Mouse (Mus musculus) stomach, postnatal 0 days (tissue): Measurements from ENCODE around the gene Pgam5. TPM values are rescaled to one million over a fixed set of nuclear protein-coding genes. Genes with fewer than 3 reads are reported as not detected.

ENCODE experiments used
- ATAC-seq: fragments of 200-750 bp; cut with Nextera tagmentation; 2 replicates; pipeline ENCODE4 v1.8.0; 2017; ENCODE audit not compliant: low FRiP score, low TSS enrichment
- DNase-seq: peaks from one replicate; pipeline ENCODE4 v3.0.0-alpha.2; 2016; ENCODE audit warnings: low spot score
- H3K27ac ChIP-seq: fragments of 300-500 bp; sonication (generic); replicated peaks from 2 replicates; pipeline ENCODE4 v1.5.1; 2014; ENCODE audit warnings: mild to moderate bottlenecking, control low read depth
- H3K27me3 ChIP-seq: fragments of 300-500 bp; sonication (generic); 2 replicates; pipeline ENCODE4 v1.6.1; 2014; ENCODE audit warnings: low read length; ENCODE audit not compliant: control insufficient read depth, insufficient read depth
- H3K36me3 ChIP-seq: fragments of 300-500 bp; sonication (generic); 2 replicates; pipeline ENCODE4 v1.6.1; 2014; ENCODE audit warnings: low read length, mixed read lengths; ENCODE audit not compliant: control insufficient read depth, insufficient read depth
- H3K4me1 ChIP-seq: fragments of 300-500 bp; sonication (generic); replicated peaks from 2 replicates; pipeline ENCODE4 v1.6.1; 2014; ENCODE audit warnings: antibody characterized with exemption; ENCODE audit not compliant: control insufficient read depth, insufficient read depth
- H3K4me2 ChIP-seq: fragments of 300-500 bp; sonication (generic); replicated peaks from 2 replicates; pipeline ENCODE4 v1.6.1; 2014; ENCODE audit warnings: low read depth, mild to moderate bottlenecking, control low read depth, moderate library complexity
- H3K4me3 ChIP-seq: fragments of 300-500 bp; sonication (generic); 2 replicates; pipeline ENCODE4 v1.5.1; 2014; ENCODE audit warnings: low read depth, low read length, control low read depth
- H3K9ac ChIP-seq: fragments of 300-500 bp; sonication (generic); 2 replicates; pipeline ENCODE4 v1.6.1; 2014; ENCODE audit warnings: mild to moderate bottlenecking, low read length, control low read depth, mixed read lengths
- H3K9me3 ChIP-seq: fragments of 300-500 bp; sonication (generic); 2 replicates; pipeline ENCODE4 v1.6.1; 2016; ENCODE audit warnings: low read length; ENCODE audit not compliant: control insufficient read depth
- CTCF ChIP-seq: IDR thresholded peaks from 2 replicates; pipeline ENCODE4 v1.5.1; 2016; ENCODE audit warnings: antibody characterized with exemption, low read depth, mild to moderate bottlenecking, moderate library complexity
- EP300 ChIP-seq: optimal IDR thresholded peaks from 2 replicates; pipeline ENCODE3; 2016; ENCODE audit warnings: antibody characterized with exemption
- WGBS: fragments of 180-500 bp; shearing (Covaris S2); extraction: QIAGEN DNeasy Blood & Tissue Kit; methylation state at CpG from one replicate; pipeline ENCODE4 v1.1.7; 2014; 5-methylcytosine and 5-hydroxymethylcytosine counted together
- polyA plus RNA-seq: library from polyadenylated mRNA; unstranded; fragments of >200 nt; fragmentation: Nextera tagmentation; extraction: Ambion mirVana; gene quantifications from 2 replicates; pipeline ENCODE4 v1.2.1, GENCODE M21; 2015

Gene Pgam5
- polyA plus RNA-seq, 1 experiment from 2014 or later: 31.4 TPM

GRCm38 (mm10) chr5:110287084-110287475 lies 17.4 kb upstream of the Pgam5 start:
- no peak overlapping the region; the same call in 1 of the 2 replicates for H3K4me2 ChIP-seq
- no peaks in the 10 kb centered on the region for H3K27me3 ChIP-seq
- no peak for ATAC-seq
- H3K4me3 ChIP-seq: no peak overlapping the region
- no peaks in the 10 kb centered on the region for H3K36me3 ChIP-seq
- no peak for DNase-seq
- H3K9me3 ChIP-seq: no peaks in the 10 kb centered on the region
- no peak overlapping the region for H3K9ac ChIP-seq
- TF ChIP-seq CTCF (no peak), EP300 (no peak)
- H3K4me1 ChIP-seq: no peaks in the 10 kb centered on the region; the same call in 1 of the 2 replicates
- 51% methylated on average over 2 of the region's 2 CpGs for WGBS
- H3K27ac ChIP-seq: no peak overlapping the region

DNA sequence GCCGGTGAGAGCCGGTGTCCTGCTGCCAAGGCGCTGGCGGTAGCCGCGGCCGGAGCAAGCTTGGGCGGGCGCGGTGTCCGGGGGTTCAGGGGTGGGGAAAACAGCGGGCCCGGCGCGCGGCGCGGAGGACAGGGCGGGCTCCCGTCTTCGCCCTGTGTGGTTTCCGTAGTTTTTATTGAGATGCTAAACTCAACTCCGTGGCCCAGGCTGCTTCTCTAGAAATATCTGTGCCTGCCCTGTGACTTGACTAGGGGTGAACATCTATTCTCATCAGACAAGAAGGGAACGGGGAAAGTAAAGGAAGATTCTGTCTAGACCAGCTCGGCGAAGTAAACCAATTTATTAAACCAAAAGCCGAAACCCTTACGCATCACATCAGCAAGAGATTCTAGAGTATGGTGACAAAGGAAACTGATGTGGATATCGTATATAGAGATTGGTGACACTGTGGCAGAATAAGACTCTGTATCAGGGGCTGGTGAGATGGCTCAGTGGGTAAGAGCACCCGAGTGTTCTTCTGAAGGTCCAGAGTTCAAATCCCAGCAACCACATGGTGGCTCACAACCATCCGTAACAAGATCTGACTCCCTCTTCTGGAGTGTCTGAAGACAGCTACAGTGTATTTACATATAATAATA lies 16.9 kb upstream of the Pgam5 start:
- Histone ChIP-seq H3K27ac (0 out of 2 replicates have a peak overlapping the region, but pooled peaks have one; percentile 45), H3K4me1 (no peaks in the 10 kb centered on the region; the same call in 1 of the 2 replicates), H3K9ac (peak overlapping the region; percentile 72), H3K36me3 (no peaks in the 10 kb centered on the region), H3K4me2 (peak overlapping the region; percentile 99), H3K4me3 (peak overlapping the region; percentile 54), H3K9me3 (no peaks in the 10 kb centered on the region), H3K27me3 (no peaks in the 10 kb centered on the region)
- peak; percentile 68 for ATAC-seq
- TF ChIP-seq EP300 (no peak), CTCF (no peak)
- DNase-seq: no peak
- 1% methylated on average over 30 of the region's 31 CpGs for WGBS

DNA sequence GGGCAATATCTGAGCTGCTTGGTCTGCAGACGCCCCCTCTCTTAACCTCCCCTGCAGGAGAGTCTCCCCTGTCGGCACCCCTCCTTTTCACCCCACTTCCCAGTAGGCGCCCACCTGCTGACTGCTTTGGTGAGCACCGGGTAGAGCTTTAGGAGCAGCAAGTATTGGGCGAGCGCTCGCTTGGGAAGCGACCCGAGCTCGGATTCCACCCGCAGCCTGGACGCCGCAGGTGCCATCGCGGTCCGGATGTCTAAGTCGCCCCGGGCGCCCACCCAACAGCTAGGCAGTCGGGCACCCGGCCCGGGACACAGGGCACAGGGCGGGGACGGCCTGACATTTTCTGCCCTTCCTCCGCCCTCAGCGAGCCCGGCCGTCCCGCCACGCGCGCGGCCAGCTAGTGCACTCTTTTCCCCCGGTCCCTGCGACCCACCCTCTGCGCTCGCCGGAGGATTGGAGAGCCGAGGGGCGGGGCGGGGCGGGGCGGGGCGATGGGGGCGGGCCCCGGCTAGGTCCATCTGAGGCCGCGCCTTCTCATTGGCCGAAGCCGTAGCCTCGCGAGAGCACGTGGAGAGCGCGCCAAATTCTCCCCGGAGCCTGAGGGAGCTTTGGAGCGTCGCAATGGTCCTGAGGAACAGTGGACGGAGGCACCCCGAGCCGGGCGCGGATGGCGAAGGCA lies 16.2 kb upstream of the Pgam5 start, which contains the start of the genes Pxmp2 and Pole:
Pxmp2 (minus strand) TSS at position 417 of the 676 bp plus-strand sequence.
Pole (plus strand) TSS at position 537 of the 676 bp plus-strand sequence.
- Histone ChIP-seq H3K4me1 (no peaks in the 10 kb centered on the region; the same call in 1 of the 2 replicates), H3K9ac (peak within 1 kb of the TSS; percentile 72), H3K9me3 (no peaks in the 10 kb centered on the region), H3K36me3 (no peaks in the 10 kb centered on the region), H3K27ac (0 out of 2 replicates have a peak within 1 kb of the TSS, but pooled peaks have one; percentile 45), H3K27me3 (no peaks in the 10 kb centered on the region), H3K4me2 (peak within 1 kb of the TSS; percentile 99), H3K4me3 (peak within 1 kb of the TSS; percentile 54)
- under 1% methylated on average over 61 of the region's 64 CpGs for WGBS
- TF ChIP-seq EP300 (no peak), CTCF (no peak)
- ATAC-seq: peak; percentile 99
- peak; percentile 96 for DNase-seq

DNA sequence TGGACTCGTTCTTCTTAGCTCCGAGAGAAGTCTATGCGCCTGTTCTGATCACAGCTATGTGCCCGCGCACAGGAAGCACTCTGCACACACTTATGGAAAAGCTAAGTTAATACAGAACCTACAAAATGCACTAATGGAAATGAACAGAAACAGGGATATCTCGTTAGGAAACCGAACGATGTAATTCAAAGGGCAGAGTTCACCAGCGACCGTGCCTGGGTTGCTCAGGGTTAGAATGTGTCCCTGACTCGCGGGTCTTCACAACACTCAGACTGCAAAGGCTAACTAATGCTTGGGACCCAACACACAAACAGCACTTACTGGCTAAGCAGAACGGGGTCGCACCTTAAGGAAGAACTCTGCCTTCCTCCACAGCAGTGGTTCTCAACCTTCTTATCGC lies 15.4 kb upstream of the Pgam5 start:
- no peak for ATAC-seq
- Histone ChIP-seq H3K36me3 (no peaks in the 10 kb centered on the region), H3K4me2 (peak overlapping the region; percentile 99), H3K4me1 (no peaks in the 10 kb centered on the region; the same call in 1 of the 2 replicates), H3K27ac (no peak overlapping the region), H3K9me3 (no peaks in the 10 kb centered on the region), H3K9ac (no peak overlapping the region), H3K27me3 (no peaks in the 10 kb centered on the region), H3K4me3 (peak overlapping the region; percentile 54)
- WGBS: 4% methylated on average over 15 of the region's 15 CpGs
- peak; percentile 17 for DNase-seq
- TF ChIP-seq CTCF (no peak), EP300 (no peak)

DNA sequence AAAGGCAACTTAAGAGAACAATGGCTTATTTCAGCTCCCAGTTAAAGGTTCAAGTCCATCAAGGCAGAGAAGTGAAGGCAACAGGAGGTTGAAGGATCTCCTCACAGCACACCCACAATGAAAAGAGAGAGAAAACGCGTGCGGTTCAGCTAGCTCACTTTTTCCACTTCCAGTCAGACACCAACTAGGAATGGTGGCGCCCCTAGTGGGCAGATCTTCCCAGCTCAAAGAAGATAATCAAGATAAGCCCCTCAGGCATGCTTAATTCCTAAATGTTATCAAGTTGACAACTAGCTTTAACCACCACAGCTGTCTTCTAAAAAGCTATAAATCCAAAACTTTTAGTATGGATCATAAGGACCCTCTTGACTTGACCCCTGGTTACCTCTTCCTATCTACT lies 14.8 kb upstream of the Pgam5 start:
- ATAC-seq (no peak), DNase-seq (peak; percentile 59)
- Histone ChIP-seq H3K9ac (no peak overlapping the region), H3K9me3 (no peaks in the 10 kb centered on the region), H3K4me1 (no peaks in the 10 kb centered on the region; the same call in 1 of the 2 replicates), H3K4me2 (no peak overlapping the region; the same call in 1 of the 2 replicates), H3K27me3 (no peaks in the 10 kb centered on the region), H3K36me3 (no peaks in the 10 kb centered on the region), H3K4me3 (no peak overlapping the region), H3K27ac (no peak overlapping the region)
- TF ChIP-seq CTCF (peak; percentile 68), EP300 (no peak)
- 16% methylated on average over 4 of the region's 4 CpGs for WGBS

DNA sequence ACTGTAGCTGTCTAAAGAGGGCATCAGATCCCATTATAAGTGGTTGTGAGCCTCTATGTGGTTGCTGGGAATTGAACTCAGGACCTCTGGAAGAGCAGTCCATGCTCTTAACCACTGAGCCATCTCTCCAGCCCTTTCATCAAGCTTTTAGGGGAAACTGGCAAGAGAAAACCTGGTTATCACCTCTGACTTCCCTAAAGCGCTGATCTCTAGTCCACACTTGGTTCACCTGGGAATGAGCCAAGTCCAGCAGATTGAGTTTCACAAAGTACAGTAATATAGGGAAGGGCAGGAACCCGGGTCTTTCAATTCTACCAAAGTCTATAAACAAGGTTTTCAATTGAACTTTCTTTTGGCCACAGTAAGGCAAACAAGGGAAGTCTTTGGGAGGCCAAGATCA lies 12.3 kb upstream of the Pgam5 start:
- H3K4me1 ChIP-seq: no peaks in the 10 kb centered on the region; the same call in 1 of the 2 replicates
- H3K36me3 ChIP-seq: no peaks in the 10 kb centered on the region
- H3K4me2 ChIP-seq: no peak overlapping the region
- TF ChIP-seq CTCF: no peak
- no peak for DNase-seq
- H3K9ac ChIP-seq: no peak overlapping the region
- H3K9me3 ChIP-seq: no peaks in the 10 kb centered on the region
- no peak overlapping the region for H3K4me3 ChIP-seq
- H3K27ac ChIP-seq: no peak overlapping the region
- ATAC-seq: no peak
- no peaks in the 10 kb centered on the region for H3K27me3 ChIP-seq
- WGBS: 64% methylated on average over 2 of the region's 2 CpGs
